Mouse (Mus musculus) neural tube, embryonic 11.5 days (tissue): ENCODE results near the gene Serinc4. TPM values are rescaled to one million over a fixed set of nuclear protein-coding genes. Genes with fewer than 3 reads are reported as not detected.
"Not testable (repeated sequence)": the region's sequence is repeated elsewhere in the genome, so short reads cannot be mapped to it uniquely, and the experiment has no call there.

Experiments used
- ATAC-seq: fragments of 200-750 bp; cut with Nextera tagmentation; 2 replicates; pipeline ENCODE4 v1.8.0; 2017; ENCODE audit warnings: moderate number of reproducible peaks, mild to moderate bottlenecking, moderate TSS enrichment, moderate library complexity; ENCODE audit not compliant: insufficient read depth, low FRiP score, low TSS enrichment
- DNase-seq: peaks from one replicate; pipeline ENCODE4 v3.0.0-alpha.2; 2015; ENCODE audit warnings: low spot score
- H3K27ac ChIP-seq: fragments of 300-500 bp; sonication (generic); 2 replicates; pipeline ENCODE4 v1.5.1; 2014; ENCODE audit warnings: low read depth, mild to moderate bottlenecking, low read length
- H3K27me3 ChIP-seq: fragments of 300-500 bp; sonication (generic); 2 replicates; pipeline ENCODE4 v1.6.1; 2014; ENCODE audit warnings: mild to moderate bottlenecking, low read length, mixed read lengths; ENCODE audit not compliant: control insufficient read depth, insufficient read depth
- H3K36me3 ChIP-seq: fragments of 300-500 bp; sonication (generic); 2 replicates; pipeline ENCODE4 v1.6.1; 2014; ENCODE audit warnings: mild to moderate bottlenecking, low read length, moderate library complexity, mixed read lengths; ENCODE audit not compliant: control insufficient read depth, insufficient read depth
- H3K4me1 ChIP-seq: fragments of 300-500 bp; sonication (generic); 2 replicates; pipeline ENCODE4 v1.6.1; 2014; ENCODE audit warnings: low read length, mixed read lengths; ENCODE audit not compliant: control insufficient read depth, insufficient read depth
- H3K4me2 ChIP-seq: fragments of 300-500 bp; sonication (generic); 2 replicates; pipeline ENCODE4 v1.6.1; 2014; ENCODE audit warnings: low read depth, mild to moderate bottlenecking, moderate library complexity
- H3K4me3 ChIP-seq: fragments of 300-500 bp; sonication (generic); 2 replicates; pipeline ENCODE4 v1.5.1; 2014; ENCODE audit warnings: low read depth, low read length
- H3K9ac ChIP-seq: fragments of 300-500 bp; sonication (generic); 2 replicates; pipeline ENCODE4 v1.6.1; 2014; ENCODE audit warnings: mild to moderate bottlenecking, low read length
- H3K9me3 ChIP-seq: fragments of 300-500 bp; sonication (generic); 2 replicates; pipeline ENCODE4 v1.6.1; 2016; ENCODE audit warnings: low read length; ENCODE audit not compliant: control insufficient read depth
- WGBS: fragments of 180-500 bp; shearing (Covaris S2); extraction: QIAGEN DNeasy Blood & Tissue Kit; methylation state at CpG from one replicate; pipeline ENCODE4 v1.1.7; 2014; 5-methylcytosine and 5-hydroxymethylcytosine counted together
- polyA plus RNA-seq: library from polyadenylated mRNA; unstranded; fragments of >200 nt; fragmentation: Nextera tagmentation; extraction: Ambion mirVana; gene quantifications from 2 replicates; pipeline ENCODE4 v1.2.1, GENCODE M21; 2014

Gene Serinc4
- polyA plus RNA-seq, result 0.23 and 0.72 TPM in 2 replicates

DNA sequence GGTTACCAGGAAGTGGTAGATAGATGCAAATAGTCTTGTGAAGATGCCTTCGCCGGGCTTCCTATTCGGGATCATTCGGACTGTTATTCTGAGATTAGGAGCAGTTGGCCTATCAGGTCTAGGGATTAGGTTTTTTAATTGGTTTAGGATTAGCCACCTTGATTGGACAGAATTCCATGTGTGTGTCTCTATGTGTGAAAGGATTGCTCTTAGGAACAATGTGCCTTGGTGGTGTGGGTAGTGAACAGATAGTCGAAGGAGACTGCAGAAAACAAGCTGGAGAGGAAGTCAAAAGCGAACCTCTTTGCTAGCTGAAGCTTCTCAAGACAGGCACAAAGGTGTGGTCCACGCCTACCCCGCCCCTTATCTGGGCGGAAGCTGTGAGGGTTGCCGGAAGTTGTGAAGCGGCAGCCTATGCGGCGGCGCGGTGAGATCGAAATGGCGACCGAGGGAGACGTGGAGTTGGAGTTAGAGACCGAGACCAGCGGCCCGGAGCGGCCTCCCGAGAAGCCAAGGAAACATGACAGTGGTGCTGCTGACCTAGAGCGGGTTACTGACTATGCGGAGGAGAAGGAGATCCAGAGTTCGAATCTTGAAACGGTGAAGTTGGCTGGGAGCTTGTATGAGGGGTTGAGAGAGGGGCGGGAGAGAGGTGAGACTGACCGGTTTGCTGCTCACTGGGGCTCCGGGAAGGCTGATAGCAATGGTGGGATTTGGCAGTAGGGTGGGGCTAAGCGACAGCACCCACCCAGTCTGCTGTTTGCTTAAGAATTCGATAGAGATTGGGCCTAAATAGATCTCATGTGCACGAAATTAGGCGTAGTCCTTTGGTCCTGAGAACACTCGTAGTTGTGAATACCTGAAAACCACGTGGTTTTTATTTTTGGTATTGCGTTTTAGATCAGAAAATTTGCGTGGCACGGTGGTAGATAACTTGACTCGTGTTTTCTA is at the start of gene Serinc4:
TSS of gene Serinc4 (minus strand) at position 90 of the 951 bp plus-strand sequence.
- 5% methylated on average over 41 of the region's 41 CpGs for WGBS

DNA sequence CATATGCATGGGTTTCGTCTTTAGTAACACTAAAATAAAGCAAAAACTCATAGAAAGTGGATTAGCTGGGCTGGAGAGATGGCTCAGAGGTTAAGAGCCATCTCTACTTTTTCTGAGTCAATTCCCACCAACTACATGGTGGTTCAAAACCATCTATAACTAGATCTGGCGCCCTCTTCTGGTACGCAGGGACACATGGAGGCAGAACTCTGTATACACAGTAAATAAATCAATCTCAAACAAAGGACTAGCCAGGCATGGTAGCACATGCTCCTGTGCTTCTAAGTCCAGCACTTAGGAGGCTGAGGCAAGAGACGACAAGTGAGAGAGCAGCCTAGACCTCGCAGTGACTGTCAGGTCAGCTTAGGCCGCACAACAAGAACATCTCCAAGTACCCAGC is 45.0 kb upstream of the Serinc4 start:
- H3K36me3 ChIP-seq, H3K4me1 ChIP-seq, DNase-seq, H3K4me3 ChIP-seq, H3K27ac ChIP-seq, H3K9ac ChIP-seq, ATAC-seq, H3K27me3 ChIP-seq, H3K9me3 ChIP-seq, H3K4me2 ChIP-seq: not testable (repeated sequence)
- WGBS, result no CpG with 5 or more reads among the region's 6 CpGs

More for the DNA sequence above, at the start of gene Serinc4:
- Histone ChIP-seq H3K4me1 (peaks cover 5% of the 10 kb centered on the region; the same call in 1 of the 2 replicates), H3K27me3 (no peaks in the 10 kb centered on the region), H3K27ac (peak within 1 kb of the TSS; percentile 53; the same call in 1 of the 2 replicates), H3K9me3 (no peaks in the 10 kb centered on the region), H3K4me3 (peak within 1 kb of the TSS; percentile 81), H3K4me2 (peak within 1 kb of the TSS; percentile 76), H3K9ac (peak within 1 kb of the TSS; percentile 78), H3K36me3 (peaks cover 6% of the 10 kb centered on the region; the same call in 1 of the 2 replicates)
- ATAC-seq (peak; percentile 80), DNase-seq (peak; percentile 89)

DNA sequence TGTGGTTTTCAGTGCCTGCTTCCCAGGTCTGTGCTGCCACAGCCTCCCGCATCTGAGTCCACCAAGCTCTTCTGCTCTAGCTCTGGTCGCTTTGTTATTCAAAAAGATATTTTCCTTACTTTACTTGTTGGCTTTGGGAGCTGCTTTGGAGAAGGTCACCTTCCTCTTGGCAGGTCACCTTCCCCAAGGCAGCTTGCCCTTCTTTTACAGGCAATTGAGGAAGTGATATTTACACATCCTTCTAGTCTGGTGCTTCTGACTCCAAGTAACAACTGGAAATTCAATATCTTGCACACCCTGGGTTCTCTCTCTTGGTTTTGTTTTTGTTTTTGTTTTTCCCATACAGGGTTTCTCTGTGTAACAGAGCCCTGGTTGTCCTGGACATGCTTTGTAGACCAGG is 27.8 kb upstream of the Serinc4 start:
- H3K27me3 ChIP-seq, H3K4me2 ChIP-seq, H3K4me3 ChIP-seq, H3K4me1 ChIP-seq, H3K9me3 ChIP-seq, H3K27ac ChIP-seq, DNase-seq, ATAC-seq, H3K36me3 ChIP-seq, H3K9ac ChIP-seq: not testable (repeated sequence)
- WGBS, result 58% methylated on average over 1 of the region's 2 CpGs

GRCm38 (mm10) chr2:121483576-121483975 is 27.0 kb upstream of the Serinc4 start:
- H3K36me3 ChIP-seq, result no peaks in the 10 kb centered on the region
- DNase-seq, result no peak
- 20% methylated on average over 8 of the region's 8 CpGs for WGBS
- no peak for ATAC-seq
- no peaks in the 10 kb centered on the region for H3K27me3 ChIP-seq
- no peaks in the 10 kb centered on the region for H3K4me1 ChIP-seq
- H3K9me3 ChIP-seq, result no peaks in the 10 kb centered on the region
- H3K4me3 ChIP-seq, result no peak overlapping the region
- no peak overlapping the region for H3K9ac ChIP-seq
- H3K4me2 ChIP-seq, result no peak overlapping the region
- H3K27ac ChIP-seq, result no peak overlapping the region

- H3K4me2 ChIP-seq, H3K27ac ChIP-seq, H3K36me3 ChIP-seq, H3K9me3 ChIP-seq, H3K27me3 ChIP-seq, H3K4me1 ChIP-seq, ATAC-seq, DNase-seq, H3K4me3 ChIP-seq, H3K9ac ChIP-seq: not testable (repeated sequence)
- WGBS, result 87% methylated on average over 13 of the region's 13 CpGs
Measured at GRCm38 (mm10) chr2:121480916-121481315, 24.3 kb upstream of the Serinc4 start.

DNA sequence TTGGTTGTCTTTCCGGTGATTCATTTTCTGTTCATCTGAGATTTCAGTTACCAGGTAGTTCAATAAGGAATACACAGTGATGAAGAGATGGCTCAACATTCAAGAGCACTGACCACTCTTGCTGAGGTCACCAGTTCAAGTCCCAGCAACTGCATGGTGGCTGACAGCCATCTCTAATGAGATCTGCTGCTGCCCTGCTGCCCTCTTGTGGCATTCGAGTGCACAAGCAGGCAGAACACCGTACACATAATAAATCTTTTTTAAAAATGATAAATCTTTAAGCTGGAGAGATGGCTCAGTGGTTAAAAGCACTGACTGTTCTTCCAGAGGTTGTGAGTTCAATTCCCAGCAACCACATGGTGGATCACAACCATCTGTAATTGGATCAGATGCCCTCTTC is 23.9 kb upstream of the Serinc4 start:
- H3K4me1 ChIP-seq, result no peaks in the 10 kb centered on the region
- H3K9me3 ChIP-seq, result no peaks in the 10 kb centered on the region
- 61% methylated on average over 3 of the region's 3 CpGs for WGBS
- H3K27me3 ChIP-seq, result no peaks in the 10 kb centered on the region
- no peak overlapping the region for H3K4me2 ChIP-seq
- no peak overlapping the region for H3K4me3 ChIP-seq
- no peak for ATAC-seq
- no peaks in the 10 kb centered on the region for H3K36me3 ChIP-seq
- no peak for DNase-seq
- H3K9ac ChIP-seq, result no peak overlapping the region
- no peak overlapping the region for H3K27ac ChIP-seq

DNA sequence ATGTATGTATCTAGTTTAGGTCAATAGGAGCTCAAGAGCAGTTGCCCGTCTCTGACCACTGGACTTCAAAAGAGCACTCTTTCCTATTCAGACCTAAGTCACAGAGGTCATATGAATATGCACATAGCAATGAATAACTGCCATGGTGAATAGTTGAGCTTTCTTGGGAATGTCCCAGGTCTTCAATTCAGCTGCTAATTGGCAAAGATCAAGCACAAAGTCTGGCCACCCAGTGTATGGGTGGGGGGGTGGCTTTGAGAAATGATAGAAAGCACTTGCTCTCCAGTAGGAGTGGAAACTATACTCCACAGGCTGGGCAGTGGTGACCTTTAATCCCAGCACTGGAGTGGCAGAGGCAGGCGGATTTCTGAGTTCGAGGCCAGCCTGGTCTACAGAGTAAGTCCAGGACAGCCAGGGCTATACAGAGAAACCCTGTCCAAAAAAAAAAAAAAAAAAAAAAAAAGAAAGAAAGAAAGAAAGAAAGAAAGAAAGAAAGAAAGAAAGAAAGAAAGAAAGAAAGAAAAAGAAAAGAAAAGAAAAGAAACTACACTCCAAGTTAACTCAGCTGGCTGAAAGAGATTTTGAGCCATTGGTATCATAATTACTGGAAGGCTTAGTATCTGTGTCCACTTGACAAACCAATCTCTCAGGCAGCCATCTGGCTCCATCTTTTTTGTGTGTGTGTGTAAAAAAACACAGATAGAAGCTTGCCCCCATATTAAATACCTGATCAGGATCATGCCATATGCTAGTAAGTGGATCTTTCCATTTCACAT is 21.1 kb upstream of the Serinc4 start:
- Histone ChIP-seq H3K4me1 (no peaks in the 10 kb centered on the region), H3K4me3 (no peak overlapping the region), H3K27me3 (no peaks in the 10 kb centered on the region), H3K9me3 (no peaks in the 10 kb centered on the region), H3K9ac (no peak overlapping the region), H3K4me2 (no peak overlapping the region), H3K27ac (no peak overlapping the region), H3K36me3 (no peaks in the 10 kb centered on the region)
- WGBS, result 82% methylated on average over 3 of the region's 3 CpGs
- ATAC-seq (no peak), DNase-seq (no peak)

DNA sequence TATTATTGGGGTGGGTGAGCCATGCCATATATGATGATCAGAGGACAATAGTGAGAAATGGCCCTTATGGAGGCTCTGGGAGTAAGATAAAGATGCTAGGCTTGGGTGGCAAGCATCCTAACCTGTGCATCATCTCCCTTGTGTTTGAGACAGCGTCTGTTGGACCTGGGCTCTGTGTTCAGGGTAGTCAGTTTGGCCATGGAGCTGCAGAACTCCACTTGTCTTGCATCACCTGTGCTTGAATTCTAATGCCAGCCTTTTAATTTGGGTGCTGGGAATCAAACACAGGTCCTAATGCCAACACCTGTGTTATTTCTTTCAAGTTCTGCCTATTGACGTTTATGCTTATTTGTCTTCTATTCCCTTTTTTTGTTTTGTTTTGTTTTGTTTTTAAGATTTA is 18.7 kb upstream of the Serinc4 start:
- H3K9ac ChIP-seq, H3K4me3 ChIP-seq, H3K27me3 ChIP-seq, H3K9me3 ChIP-seq, H3K4me2 ChIP-seq, H3K27ac ChIP-seq, H3K4me1 ChIP-seq, H3K36me3 ChIP-seq, DNase-seq, ATAC-seq: not testable (repeated sequence)
- 100% methylated on average over 2 of the region's 2 CpGs for WGBS
